Mouse (Mus musculus) thymus, postnatal 14 days (tissue): Measurements from ENCODE around the gene Trim80.
"Not testable (repeated sequence)": the region's sequence is repeated elsewhere in the genome, so short reads cannot be mapped to it uniquely, and the experiment has no call there.

Experiments used
- DNase-seq: peaks from one replicate; pipeline ENCODE4 v3.0.0; 2021

Trim80 gene

GRCm38 (mm10) chr11:115463397-115463796 is 23.1 kb downstream of the Trim80 start:
- DNase-seq, result peak; percentile 77

DNA sequence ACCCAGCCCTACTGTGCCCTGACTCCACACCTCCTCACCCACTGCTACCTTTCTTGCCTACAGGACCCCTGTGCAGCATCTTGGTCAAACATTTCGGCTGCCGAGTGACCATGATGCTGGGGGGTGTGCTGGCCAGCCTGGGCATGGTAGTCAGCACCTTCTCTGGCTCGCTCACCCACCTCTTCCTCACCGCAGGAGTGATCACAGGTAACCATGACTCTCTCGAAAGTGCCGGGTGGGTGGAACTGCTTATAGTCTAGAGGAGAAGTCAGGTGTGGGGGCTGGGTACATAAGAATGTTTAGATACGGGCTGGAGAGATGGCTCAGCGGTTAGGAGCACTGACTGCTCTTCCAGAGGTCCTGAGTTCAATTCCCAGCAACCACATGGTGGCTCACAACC is 24.5 kb downstream of the Trim80 start:
- DNase-seq, result peak; percentile 71

- DNase-seq, result no peak
Measured at GRCm38 (mm10) chr11:115467217-115467618, 26.9 kb downstream of the Trim80 start.

DNA sequence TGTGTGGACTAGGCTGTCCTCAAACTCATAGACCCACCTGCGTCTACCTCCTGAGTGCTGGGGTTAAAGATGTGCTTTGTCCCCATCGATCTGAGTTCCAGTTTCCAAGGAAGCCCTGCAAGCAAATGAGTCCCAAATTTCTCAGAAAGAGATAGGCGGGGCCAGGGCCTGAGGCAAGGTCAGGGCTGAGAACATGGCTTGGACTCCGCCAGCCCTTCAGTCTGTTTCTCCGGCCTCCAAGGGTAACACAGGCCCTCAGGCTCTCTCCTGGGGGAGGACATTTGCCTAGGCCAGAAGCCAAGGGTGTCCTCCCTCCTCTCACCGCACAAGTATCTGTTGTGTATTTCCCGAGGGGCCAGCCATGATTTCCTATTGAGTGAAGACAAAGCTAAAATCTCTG is 31.8 kb downstream of the Trim80 start:
- DNase-seq, result no peak

GRCm38 (mm10) chr11:115473626-115474275 is 33.4 kb downstream of the Trim80 start:
- DNase-seq, result peak; percentile 96

GRCm38 (mm10) chr11:115475025-115475757 is 34.8 kb downstream of the Trim80 start, which contains the start of gene Armc7:
Armc7 (plus strand) TSS chr11:115475667.
- DNase-seq, result peak; percentile 95

DNA sequence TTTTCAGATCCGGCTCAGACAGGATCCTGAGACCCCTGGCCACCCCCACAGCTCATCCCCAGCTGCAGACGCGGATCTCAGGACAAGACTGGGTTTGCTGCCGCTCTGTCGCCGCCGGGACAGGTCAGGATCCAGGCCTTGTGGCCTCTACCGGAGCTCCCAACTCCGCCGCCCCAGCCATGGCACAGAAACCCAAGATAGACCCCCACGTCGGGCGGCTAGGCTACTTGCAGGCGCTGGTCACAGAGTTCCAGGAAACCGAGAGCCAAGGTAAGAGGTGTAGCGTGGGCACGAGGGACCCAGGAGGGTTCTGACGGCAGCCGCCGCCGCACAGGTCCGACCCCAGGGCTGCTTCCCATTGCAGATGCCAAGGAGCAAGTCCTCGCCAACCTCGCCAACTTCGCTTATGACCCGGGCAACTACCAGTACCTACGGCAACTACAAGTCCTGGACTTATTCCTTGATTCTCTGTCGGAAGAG is 35.5 kb downstream of the Trim80 start:
- no peak for DNase-seq

- DNase-seq, result not testable (repeated sequence)
Measured at GRCm38 (mm10) chr11:115476630-115477029, 36.3 kb downstream of the Trim80 start.

DNA sequence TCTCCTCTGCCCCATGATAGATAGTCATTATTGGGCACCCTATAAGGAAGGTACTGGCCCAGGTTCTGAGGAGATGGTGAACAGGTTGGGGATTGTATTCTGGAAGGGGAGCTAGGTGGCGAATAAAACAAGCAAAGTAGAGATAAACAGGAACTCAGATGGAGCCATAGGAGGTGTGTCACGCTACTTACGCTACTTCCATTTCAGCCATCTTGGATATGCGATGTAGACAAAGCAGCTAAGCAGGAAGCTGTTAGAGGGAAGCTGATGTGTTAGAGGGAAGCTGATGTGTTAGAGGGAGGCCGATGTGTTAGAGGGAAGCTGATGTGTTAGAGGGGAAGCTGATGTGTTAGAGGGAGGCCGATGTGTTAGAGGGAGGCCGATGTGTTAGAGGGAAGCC is 37.0 kb downstream of the Trim80 start:
- DNase-seq, result not testable (repeated sequence)

DNA sequence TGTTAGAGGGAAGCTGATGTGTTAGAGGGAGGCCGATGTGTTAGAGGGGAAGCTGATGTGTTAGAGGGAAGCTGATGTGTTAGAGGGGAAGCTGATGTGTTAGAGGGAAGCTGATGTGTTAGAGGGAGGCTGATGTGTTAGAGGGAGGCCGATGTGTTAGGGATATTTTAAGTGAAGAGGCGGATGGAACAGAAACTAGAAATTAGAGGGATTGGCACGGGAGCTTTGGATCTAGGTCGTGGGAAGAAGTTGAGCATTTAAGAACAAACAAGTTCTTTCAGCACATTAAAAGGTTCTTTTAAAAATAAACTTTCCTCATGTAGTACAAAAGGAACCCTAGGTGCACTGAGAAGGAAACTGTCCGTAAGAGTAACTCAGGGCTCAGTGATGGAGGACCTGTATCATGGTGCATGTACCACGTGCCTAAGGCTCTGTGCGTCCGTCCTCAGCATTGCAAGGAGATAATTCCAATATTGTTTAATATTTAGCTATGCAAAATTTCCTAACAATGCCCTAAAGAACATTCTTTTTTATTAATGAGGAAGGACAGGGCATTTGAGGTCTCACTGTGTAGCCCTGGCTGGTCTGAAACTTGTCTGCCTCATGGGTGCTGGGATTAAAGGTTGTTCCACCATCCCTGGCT is 38.1 kb downstream of the Trim80 start:
- no peak for DNase-seq

DNA sequence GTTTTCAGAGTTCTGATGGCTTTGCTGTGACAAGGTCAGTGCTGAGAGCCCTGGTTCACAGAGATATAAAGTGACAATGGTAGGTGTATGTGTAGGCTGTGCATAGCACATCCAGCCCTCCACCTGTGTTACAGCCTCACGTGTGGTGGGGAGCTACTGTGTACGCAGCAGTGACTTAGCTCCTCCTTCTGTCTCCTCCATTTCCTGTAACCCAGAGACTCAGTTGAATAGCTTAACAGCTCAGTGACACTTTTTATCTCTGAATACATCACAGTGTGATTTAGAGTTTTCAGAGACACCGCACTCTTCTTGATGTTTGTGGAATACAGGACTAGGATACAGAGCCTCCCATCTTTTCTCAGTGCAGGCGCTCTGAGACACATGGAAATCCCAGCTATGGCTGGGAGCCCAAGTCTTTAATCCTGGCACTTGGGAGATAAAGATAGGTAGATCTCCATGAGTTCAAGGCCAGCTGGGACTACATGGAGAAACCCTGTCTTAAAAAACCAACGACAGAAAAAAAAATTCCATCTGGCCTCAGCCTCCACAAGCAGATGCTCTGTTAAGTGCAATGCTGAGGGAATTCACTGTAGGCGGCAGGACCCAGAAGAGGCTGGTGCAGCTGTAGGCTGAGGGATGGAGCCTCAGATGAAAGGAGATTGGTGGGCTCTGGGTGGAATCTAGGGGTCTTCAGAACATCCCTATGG is 41.4 kb downstream of the Trim80 start:
- peak; percentile 74 for DNase-seq

GRCm38 (mm10) chr11:115483278-115483677 is 42.9 kb downstream of the Trim80 start:
- no peak for DNase-seq

- peak; percentile 83 for DNase-seq
Measured at GRCm38 (mm10) chr11:115483726-115484125, 43.4 kb downstream of the Trim80 start.

- DNase-seq, result no peak
Measured at GRCm38 (mm10) chr11:115485155-115485554, 44.8 kb downstream of the Trim80 start.

DNA sequence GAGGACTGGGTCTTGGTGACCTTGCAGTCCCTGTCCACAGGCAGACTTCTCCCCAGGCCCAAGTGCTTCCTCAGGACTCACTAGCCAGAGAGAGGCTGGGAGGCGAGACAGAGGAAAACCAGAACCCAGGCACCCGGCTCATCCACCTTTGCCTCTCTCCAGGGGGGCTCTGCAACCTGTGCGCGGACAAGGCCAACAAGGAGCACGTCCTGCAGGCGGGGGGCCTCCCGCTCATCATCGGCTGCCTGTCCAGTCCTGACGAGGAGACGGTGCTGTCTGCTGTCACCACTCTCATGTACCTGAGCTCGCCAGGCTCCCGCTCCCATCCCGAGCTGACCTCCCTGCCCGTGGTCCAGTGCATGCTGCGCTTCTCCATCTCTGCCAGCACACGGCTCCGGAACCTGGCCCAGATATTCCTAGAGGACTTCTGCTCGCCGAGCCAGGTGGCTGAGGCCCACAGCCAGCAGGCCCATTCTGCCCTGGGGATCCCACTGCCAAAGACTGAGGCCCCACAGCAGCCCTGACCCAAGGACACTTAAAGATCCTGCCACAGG is 48.3 kb downstream of the Trim80 start:
- no peak for DNase-seq

GRCm38 (mm10) chr11:115490441-115491355 is 50.4 kb downstream of the Trim80 start:
- DNase-seq, result no peak

DNA sequence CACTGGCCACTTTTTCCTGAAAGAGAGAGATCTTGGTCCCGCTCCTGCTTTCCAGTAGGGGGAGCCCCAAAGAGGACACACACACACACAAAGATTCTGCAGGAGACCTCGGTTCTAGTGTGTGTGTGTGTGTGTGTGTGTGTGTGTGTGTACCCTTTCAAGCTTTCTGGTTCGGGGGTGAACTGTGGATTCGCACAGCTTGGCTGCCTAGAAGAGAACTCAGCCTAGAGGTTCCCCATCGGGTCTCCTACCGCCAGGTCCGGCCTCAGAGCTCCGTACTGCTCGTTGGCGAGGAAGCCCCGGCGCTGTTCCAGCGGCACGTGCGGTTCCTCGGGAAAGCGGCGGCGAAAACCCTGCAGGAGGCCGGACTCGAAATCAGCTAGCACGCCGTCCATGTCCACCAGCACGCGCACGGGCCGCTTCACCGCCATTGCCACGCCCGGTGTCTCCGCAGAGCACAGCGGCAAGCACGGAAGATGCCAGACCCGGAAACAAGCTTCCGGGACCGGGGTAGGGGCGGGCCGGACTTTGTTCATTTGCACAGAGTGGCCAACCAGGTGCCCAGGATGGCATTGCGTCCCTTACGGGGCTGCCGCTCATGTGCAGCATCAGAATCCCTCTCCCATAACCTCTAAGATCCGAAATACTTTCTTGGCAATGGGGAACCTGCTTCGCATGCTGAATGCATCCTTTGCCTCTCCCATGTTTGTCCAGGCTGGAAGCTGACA is 51.2 kb downstream of the Trim80 start, which contains the start of gene Nt5c:
TSS of gene Nt5c (minus strand) at position 507 of the 728 bp plus-strand sequence.
- peak; percentile 88 for DNase-seq

GRCm38 (mm10) chr11:115492387-115492786 is 52.0 kb downstream of the Trim80 start:
- no peak for DNase-seq

- DNase-seq, result not testable (repeated sequence)
Measured at GRCm38 (mm10) chr11:115496559-115496958, 56.2 kb downstream of the Trim80 start.
